Mouse (Mus musculus) activated CD4-positive, CD25-positive, alpha-beta regulatory T cell, adult 4 months (primary cell): ENCODE measurements around the gene Ugt1a2. TPM values are rescaled to one million over a fixed set of nuclear protein-coding genes. Genes with fewer than 3 reads are reported as not detected.
"Not testable (repeated sequence)": the region's sequence is repeated elsewhere in the genome, so short reads cannot be mapped to it uniquely, and the experiment has no call there.

Experiments
- ATAC-seq: one replicate; pipeline ENCODE4 v1.8.0; 2017
- polyA plus RNA-seq, 2 experiments: library from polyadenylated mRNA; unstranded; fragments of 100-300 nt; shearing (Covaris generic); gene quantifications; one replicate each; pipeline ENCODE4 v1.2.1; 2017

Ugt1a2 gene
- polyA plus RNA-seq, 2 experiments from 2014 or later: not detected

DNA sequence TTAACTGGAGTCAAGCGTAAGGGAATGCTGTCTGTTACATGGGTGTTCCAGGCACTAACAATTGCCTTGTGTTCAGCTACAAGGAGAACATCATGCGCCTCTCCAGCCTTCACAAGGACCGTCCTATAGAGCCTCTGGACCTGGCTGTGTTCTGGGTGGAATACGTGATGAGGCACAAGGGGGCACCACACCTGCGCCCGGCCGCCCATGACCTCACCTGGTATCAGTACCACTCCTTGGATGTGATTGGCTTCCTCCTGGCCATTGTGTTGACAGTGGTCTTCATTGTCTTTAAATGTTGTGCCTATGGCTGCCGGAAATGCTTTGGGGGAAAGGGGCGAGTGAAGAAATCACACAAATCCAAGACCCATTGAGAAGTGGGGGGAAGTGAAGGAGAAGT lies 17.6 kb downstream of the Ugt1a2 start:
- ATAC-seq: no peak

DNA sequence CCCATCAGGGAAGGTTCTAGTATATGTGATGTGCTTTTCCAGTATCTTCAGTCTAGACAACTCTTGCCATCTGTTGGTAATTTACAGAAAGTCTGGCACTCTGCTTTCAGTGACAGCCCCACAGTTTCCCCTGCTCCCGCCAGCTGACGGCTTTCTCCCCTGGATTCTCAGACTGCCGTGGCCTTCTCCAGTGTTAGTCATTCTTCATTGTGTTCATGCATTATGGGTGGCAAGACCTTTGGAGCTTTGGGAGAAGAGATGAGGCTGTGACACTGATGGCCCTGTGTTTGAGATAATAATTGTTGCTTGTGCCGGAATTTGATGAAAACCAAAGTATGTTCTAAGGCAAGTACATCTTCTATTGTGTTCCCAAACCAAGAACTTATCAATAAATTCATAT lies 18.2 kb downstream of the Ugt1a2 start:
- no peak for ATAC-seq

- ATAC-seq: no peak
These were observed 18.7 kb downstream of the Ugt1a2 start for GRCm38 (mm10) chr1:88219054-88219453.

DNA sequence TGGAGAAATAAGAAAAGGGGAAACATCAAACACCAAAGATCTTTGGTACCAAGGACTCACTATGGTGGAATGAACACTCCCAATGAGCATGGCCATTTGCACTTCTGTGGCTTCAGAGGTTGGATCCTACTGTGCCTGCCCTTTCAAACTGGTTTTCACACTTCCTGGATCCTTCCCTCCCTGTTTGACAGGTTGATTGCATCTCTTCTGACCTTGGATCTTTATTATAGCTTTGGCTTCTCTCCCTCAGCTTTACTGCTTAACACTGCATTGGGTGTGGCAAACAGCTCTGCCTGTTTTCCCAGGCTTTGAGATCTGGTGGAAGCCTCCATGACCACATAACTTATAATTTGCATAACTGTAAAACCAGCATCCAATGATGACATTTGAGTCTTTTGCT lies 19.9 kb downstream of the Ugt1a2 start:
- no peak for ATAC-seq

DNA sequence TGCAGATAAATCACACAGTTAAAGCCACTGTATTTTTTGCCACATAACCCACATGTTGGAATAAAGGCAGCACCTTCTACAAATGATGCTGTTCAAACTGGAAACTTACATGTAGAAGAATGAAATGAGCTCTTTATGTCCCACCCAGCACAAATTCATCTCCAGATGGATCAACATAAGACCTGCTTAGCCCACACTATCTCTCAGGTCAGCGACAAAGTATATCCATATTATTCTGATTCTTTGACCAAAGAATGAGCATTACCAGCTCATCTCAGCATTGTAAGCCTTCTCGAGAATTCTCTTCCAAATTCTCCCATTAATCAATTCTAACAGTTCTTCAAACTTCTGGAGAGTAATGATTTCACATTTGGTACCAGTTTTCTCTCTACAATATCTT lies 21.8 kb downstream of the Ugt1a2 start:
- ATAC-seq: no peak

GRCm38 (mm10) chr1:88223011-88223515 lies 22.7 kb downstream of the Ugt1a2 start:
- not testable (repeated sequence) for ATAC-seq

DNA sequence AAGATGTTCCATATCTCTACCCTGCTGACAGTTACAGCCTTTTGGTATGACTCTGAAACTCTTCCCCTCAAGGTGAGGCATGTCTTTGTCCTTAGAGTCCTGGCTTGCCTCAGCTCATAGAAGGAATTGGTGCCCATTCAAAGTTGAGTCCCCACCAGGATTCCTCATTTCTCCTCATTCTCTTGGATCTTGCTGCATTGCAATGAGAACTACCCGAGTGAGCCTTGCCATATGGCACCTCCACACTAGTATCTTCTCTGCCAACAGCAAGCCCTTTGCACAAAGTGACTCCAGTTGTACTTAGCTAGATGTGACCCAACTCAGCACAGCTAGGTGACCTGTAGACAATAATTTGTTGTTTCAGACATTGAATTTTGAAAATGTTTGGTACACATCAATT lies 23.2 kb downstream of the Ugt1a2 start:
- no peak for ATAC-seq

DNA sequence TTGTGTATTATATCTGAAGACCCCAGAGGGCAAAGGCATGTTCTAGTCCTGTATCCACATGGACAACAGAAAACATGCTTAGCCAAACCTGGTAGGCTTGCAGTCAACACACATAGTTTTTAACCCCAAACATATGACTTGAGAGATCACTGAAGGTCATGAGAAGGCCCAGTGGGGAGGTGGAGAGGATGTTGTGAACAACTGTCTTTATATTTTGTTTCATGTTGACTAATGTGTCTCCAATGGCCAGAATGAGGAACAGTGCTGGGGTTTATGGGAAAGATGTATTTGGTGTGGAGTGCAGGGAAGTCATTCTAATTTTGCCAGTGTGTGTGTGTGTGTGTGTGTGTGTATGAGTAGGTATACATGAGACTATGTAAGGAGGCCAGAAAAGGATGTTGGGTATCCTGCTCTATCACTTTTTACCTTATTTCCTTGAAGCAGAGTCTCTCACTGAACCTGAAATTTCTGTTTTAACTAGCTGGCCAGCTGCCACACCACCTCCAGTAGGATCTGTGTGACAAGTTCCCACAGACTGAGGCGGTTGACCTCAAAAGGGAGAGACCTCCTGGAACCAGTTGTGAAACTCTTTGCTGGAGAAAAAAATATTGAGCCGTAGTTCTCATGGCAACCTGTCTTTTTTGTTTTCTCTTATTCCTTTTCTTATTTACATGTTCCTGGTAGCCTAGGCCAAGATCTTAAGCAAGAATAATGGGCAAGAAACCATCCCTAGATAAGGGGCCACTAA lies 23.8 kb downstream of the Ugt1a2 start:
- no peak for ATAC-seq

DNA sequence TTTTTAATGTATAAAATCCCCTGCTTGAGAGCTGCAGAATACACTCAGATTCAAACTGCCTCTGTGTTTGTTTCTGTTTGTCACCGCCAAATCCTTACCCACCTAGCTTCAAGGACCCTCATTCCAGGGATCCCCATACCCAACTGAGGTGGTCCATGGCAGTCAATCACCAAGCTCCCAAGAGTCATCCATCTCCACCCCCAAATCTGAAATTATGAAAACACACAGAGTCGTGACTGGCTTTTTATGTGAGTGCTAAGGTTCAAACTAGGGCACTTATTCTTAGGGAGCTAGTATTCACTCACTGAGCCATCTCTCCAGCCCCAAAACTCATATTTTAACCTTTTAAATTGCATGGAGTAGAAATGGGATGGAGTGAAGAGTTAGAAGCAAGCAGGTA lies 24.9 kb downstream of the Ugt1a2 start:
- not testable (repeated sequence) for ATAC-seq

GRCm38 (mm10) chr1:88225741-88226140 lies 25.3 kb downstream of the Ugt1a2 start:
- ATAC-seq: no peak

DNA sequence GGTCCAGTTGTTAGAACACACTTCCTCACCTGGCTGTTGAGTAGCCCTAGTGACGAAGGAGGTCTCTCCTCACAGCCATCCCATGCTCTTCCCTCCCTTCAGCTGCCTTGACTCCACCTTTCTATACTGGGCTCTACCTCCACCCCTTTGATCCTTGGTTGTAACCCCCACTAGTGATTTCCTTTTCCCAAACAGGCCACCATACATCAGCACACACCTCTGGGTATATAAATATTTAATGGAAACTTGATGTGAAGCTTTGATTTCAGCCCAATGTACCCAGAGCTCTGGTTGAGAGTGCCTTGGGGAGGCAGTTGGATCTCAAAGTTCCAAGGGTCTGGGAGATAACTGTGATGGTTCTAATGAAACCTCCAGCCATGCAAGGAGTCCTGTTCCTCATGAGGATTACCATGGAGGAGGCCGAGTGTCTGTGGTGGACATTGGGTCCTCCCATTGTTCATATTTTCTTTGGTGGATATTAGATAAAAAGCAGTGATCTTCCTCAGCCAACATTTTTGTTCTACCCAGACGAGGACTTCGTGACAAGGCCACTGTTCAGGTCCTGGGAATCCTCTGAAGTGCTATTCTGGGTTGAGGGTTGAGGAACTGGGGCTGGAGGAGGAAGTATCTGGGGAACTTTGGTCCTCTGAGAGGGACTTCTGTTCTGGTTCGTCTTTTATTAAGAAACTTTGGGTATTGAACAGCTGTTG lies 26.4 kb downstream of the Ugt1a2 start, which contains the start of gene Mroh2a:
Mroh2a (plus strand) TSS at position 317 of the 710 bp plus-strand sequence.
- no peak for ATAC-seq

GRCm38 (mm10) chr1:88227482-88227881 lies 27.1 kb downstream of the Ugt1a2 start:
- ATAC-seq: no peak

DNA sequence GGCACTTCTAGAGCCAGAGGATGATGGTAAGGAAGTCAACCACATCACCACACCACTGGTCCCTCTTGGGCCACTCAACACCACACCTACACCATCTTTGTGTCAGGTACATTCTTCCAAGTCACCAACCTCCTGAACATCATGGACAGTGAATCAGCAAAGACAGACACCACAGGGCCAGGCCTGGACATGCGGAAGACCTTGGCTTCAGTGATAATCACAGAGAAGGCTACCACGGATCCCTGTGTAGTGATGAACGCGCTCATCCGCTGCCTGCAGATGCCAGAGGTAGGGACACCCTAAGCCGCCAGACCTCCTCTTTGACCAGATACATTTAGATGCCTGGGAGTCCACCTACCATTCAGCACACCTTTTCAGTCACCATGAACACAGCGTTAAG lies 27.7 kb downstream of the Ugt1a2 start:
- ATAC-seq: no peak

DNA sequence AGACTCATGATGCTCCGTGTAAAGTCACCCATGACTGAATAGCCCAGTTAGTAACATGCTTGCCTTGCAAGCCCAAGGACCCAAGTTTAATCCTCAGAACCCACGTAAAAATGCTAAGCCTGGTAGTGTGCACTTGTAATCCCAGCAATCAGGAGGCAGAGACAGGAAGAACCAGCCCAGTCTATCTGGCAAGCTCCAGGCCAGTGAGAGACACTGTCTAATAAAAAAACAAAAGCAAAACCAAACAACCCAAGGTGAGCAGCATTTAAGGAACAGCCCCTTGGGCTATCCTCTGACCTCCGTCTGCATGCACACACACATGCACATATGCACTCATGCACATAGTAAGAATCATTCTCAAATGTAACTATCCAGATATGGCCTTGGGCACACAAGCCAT lies 29.2 kb downstream of the Ugt1a2 start:
- no peak for ATAC-seq

GRCm38 (mm10) chr1:88229986-88230385 lies 29.6 kb downstream of the Ugt1a2 start:
- no peak for ATAC-seq

DNA sequence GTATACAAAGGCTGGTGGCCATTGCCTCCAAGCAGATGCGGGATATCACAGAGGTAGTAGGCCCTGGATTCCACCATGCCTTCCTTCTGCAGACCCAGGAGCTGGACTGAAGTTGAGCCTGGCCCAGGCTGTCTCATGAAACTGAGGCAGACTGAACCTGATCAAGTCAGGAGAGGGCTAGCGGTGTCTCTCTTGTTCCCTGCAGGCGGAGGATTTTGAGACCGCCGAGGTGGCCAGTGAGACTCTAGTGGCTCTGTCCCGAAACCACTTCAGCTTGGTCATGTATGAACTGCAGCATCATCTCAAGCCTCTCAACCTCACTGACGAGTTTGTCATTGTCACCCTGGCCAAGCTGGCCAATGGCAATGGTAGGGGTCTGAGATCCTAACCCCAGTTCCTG lies 30.0 kb downstream of the Ugt1a2 start:
- ATAC-seq: no peak

DNA sequence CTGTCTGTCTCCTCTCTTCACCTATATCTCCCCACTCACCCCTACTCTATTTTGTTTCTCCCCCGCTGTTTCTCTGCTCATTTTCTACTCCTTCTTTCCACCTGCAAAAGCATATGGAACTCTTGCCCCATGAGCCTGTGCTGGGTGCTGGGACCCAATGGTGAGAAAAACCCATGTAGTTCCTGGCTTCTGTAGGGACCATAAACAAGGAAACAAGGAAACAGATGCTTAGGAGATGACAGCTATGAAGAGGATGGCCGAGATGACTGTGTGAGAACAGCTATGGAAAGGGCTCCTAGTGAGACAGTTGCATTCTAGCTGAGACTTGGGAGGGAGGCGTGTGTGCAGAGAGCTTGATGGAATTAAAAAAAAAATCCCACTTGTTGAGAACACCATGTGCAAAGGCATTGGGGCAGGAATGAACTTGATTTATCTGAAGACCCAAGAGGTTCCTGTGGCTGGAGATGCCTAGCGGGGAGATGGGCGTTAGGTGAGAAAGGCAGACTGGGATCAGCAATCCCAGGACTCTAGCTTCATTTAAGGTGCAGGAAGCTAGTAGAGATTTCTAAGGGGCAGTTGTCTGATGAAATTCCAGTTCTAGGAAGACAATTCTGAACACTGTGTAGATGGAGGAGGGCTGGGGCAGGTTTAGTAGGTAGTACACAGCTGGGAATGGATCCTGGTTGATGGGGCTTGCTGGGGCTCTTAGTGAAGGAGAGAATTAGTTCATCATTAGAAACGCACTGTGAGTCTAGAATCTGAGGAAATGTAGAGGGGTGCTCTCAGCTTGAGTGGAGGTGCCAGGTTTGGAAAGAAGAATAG lies 30.8 kb downstream of the Ugt1a2 start:
- no peak for ATAC-seq

- ATAC-seq: no peak
These were observed 31.6 kb downstream of the Ugt1a2 start for GRCm38 (mm10) chr1:88231803-88232499.

GRCm38 (mm10) chr1:88232664-88233380 lies 32.4 kb downstream of the Ugt1a2 start:
- no peak for ATAC-seq

DNA sequence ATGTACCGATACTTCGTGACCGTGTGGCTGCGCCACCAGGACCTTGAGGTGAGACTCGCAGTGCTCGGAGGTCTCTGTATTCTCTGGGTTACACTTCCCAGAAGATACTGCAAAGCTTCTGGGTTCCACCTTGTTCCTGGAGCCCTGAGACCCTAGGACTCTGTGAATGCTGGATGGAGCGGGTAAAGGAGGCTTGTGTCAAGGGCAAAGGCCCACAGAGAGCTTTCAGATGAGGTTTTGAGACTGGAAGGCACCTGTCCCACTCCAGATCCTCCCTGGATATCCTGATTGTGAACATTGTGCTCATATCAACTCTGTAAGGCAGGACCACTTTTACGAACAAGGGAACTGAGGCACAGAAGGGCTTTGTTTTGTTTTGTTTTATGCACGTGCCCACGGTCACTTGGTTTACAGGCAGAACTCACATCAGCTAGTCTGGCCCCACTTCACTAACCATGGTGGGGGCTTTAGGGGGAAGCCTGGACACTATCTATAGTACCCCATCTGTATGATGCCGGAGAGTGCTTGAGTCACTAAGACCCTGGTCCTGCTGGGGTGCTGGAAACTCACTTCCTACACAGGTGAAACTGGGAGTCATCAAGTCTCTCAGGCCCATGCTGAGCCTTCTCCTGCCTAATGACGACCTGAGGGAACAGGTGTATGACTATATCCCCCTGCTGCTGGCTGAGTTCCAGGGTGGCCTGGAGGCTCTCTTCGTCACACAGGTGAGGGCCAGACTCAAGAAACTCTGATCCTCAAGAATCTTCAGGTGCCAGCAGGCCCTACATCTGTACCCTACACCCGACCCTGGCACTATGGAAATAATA lies 33.2 kb downstream of the Ugt1a2 start:
- no peak for ATAC-seq

GRCm38 (mm10) chr1:88234248-88234610 lies 33.8 kb downstream of the Ugt1a2 start:
- no peak for ATAC-seq
